8 mouse cellular contexts compared by ENCODE assay signal in genomic region chr17:34263811-34264371, GRCm38 (mm10). TPM values are rescaled to one million over a fixed set of nuclear protein-coding genes. Genes with fewer than 3 reads are reported as not detected.
DNase-seq lines count a peak whose midpoint lies in the region; ATAC-seq and TF ChIP-seq lines count a peak whose summit lies in the region.

No protein-coding gene starts in this region.

- no peaks in the 10 kb centered on the region for H3K27me3 ChIP-seq in testis, adult 2 months (ENCODE audit: control insufficient read depth, insufficient read depth, low read length)
- H3K27me3 ChIP-seq in hindbrain, embryonic 10.5 days (ENCODE audit: insufficient read depth, poor library complexity, severe bottlenecking) = peaks cover 51% of the 10 kb centered on the region
- peaks cover 56% of the 10 kb centered on the region for H3K27me3 ChIP-seq in liver, embryonic 13.5 days
- H3K27me3 ChIP-seq in neural tube, embryonic 12.5 days (replicated peaks) = peaks cover 16% of the 10 kb centered on the region

- intact Hi-C loops in gastrocnemius, postnatal 36 days (cut with DNase I) = no loop called here

- TF ChIP-seq POLR2A in testis, adult 2 months (IDR thresholded peaks at IDR 0.05; ENCODE audit: control insufficient read depth, low read depth, low read length) = no peak

- peaks cover 14% of the 10 kb centered on the region for H3K4me1 ChIP-seq in testis, adult 2 months (ENCODE audit: control insufficient read depth, insufficient read depth, low read length)
- peaks cover 28% of the 10 kb centered on the region for H3K4me1 ChIP-seq in hindbrain, embryonic 10.5 days (replicated peaks)
- peaks cover 20% of the 10 kb centered on the region for H3K4me1 ChIP-seq in liver, embryonic 13.5 days (replicated peaks)
- H3K4me1 ChIP-seq in neural tube, embryonic 12.5 days = peaks cover 20% of the 10 kb centered on the region

- no peak for ATAC-seq in liver, embryonic 13.5 days (ENCODE audit: low read depth)
- no peak for ATAC-seq in neural tube, embryonic 12.5 days (ENCODE audit: low FRiP score, low read depth)

- H3K4me2 ChIP-seq in liver, embryonic 13.5 days = peak overlapping the region; percentile 82
- peak overlapping the region; percentile 98 for H3K4me2 ChIP-seq in neural tube, embryonic 12.5 days (replicated peaks)

- WGBS in hindbrain, embryonic 10.5 days = 3% methylated on average over 14 of the region's 14 CpGs
- 6% methylated on average over 14 of the region's 14 CpGs for WGBS in liver, embryonic 13.5 days (ENCODE audit: insufficient replicate concordance)
- 5% methylated on average over 14 of the region's 14 CpGs for WGBS in neural tube, embryonic 12.5 days

- no peak overlapping the region for H3K9ac ChIP-seq in liver, embryonic 13.5 days
- no peak overlapping the region for H3K9ac ChIP-seq in neural tube, embryonic 12.5 days

- DNase-seq in testis, postnatal 10 days (ENCODE audit: low spot score) = no peak
- DNase-seq in hindbrain, embryonic 10.5 days (ENCODE audit: low spot score) = peak; percentile 44
- DNase-seq in liver, embryonic 13.5 days = peak; percentile 36
- DNase-seq in adrenal gland, postnatal 25 days = no peak
- DNase-seq in gastrocnemius, postnatal 4 days (ENCODE audit: low spot score in 2 of 2) = no peak
- no peak for DNase-seq in gastrocnemius, postnatal 36 days

- no peak for TF ChIP-seq CTCF in testis, adult 2 months (IDR thresholded peaks at IDR 0.05; ENCODE audit: control insufficient read depth, insufficient read depth, insufficient replicate concordance, low read depth, low read length)

- no peak overlapping the region for H3K27ac ChIP-seq in testis, adult 2 months (ENCODE audit: control insufficient read depth, insufficient read depth, low read depth, low read length)
- no peak overlapping the region for H3K27ac ChIP-seq in hindbrain, embryonic 10.5 days
- no peak overlapping the region for H3K27ac ChIP-seq in liver, embryonic 13.5 days
- H3K27ac ChIP-seq in neural tube, embryonic 12.5 days = no peak overlapping the region

- H3K4me3 ChIP-seq in testis, adult 2 months (ENCODE audit: control insufficient read depth, low read depth, low read length) = peak overlapping the region; percentile 75
- H3K4me3 ChIP-seq in hindbrain, embryonic 10.5 days = peak overlapping the region; percentile 65
- H3K4me3 ChIP-seq in liver, embryonic 13.5 days (replicated peaks) = peak overlapping the region; percentile 59
- H3K4me3 ChIP-seq in neural tube, embryonic 12.5 days = peak overlapping the region; percentile 51

- no peaks in the 10 kb centered on the region for H3K9me3 ChIP-seq in hindbrain, embryonic 10.5 days
- H3K9me3 ChIP-seq in liver, embryonic 13.5 days (replicated peaks) = no peaks in the 10 kb centered on the region
- H3K9me3 ChIP-seq in neural tube, embryonic 12.5 days = no peaks in the 10 kb centered on the region

- H3K36me3 ChIP-seq in testis, adult 2 months (ENCODE audit: control insufficient read depth, insufficient read depth, low read length) = no peaks in the 10 kb centered on the region
- no peaks in the 10 kb centered on the region for H3K36me3 ChIP-seq in hindbrain, embryonic 10.5 days
- no peaks in the 10 kb centered on the region for H3K36me3 ChIP-seq in liver, embryonic 13.5 days
- H3K36me3 ChIP-seq in neural tube, embryonic 12.5 days = no peaks in the 10 kb centered on the region

RNA-seq across cellular contexts. Expression of gene H2-Ab1, which starts 6.4 kb away (rescaled TPM):
- 31.1 and 36.4 TPM in 2 replicates for polyA plus RNA-seq in testis, adult 2 months (2012; rRNA removed)
- 4.7 and 5.3 TPM in 2 replicates for polyA plus RNA-seq in hindbrain, embryonic 10.5 days (2016; fragmentation: Nextera tagmentation; extraction: Ambion mirVana)
- polyA plus RNA-seq in liver, embryonic 13.5 days (2015; fragmentation: Nextera tagmentation; extraction: Ambion mirVana) = 2.2 and 2.3 TPM in 2 replicates
- 1.6 and 2.2 TPM in 2 replicates for polyA plus RNA-seq in neural tube, embryonic 12.5 days (2016; fragmentation: Nextera tagmentation; extraction: Ambion mirVana)
- 15.5 and 17.0 TPM in 2 replicates for total RNA-seq in adrenal gland, postnatal 25 days (2021)
- total RNA-seq in gastrocnemius, postnatal 4 days (2021) = 1 to 10 TPM; 2.1 to 2.9 TPM
- 1 to 10 TPM; 5.7 to 6.6 TPM for total RNA-seq in gastrocnemius, postnatal 36 days (2021)

RNA-seq across cellular contexts. Expression of gene H2-Aa, which starts 23.7 kb away (rescaled TPM):
- 10.1 and 11.6 TPM in 2 replicates for polyA plus RNA-seq in testis, adult 2 months (2012; rRNA removed)
- not detected in 2 replicates for polyA plus RNA-seq in hindbrain, embryonic 10.5 days (2016; fragmentation: Nextera tagmentation; extraction: Ambion mirVana)
- polyA plus RNA-seq in liver, embryonic 13.5 days (2015; fragmentation: Nextera tagmentation; extraction: Ambion mirVana) = 0.96 TPM in 2 replicates
- polyA plus RNA-seq in neural tube, embryonic 12.5 days (2016; fragmentation: Nextera tagmentation; extraction: Ambion mirVana) = 0.16 TPM in 1 of 2 replicates, not detected in the other
- 14.2 and 19.2 TPM in 2 replicates for total RNA-seq in adrenal gland, postnatal 25 days (2021)
- 1 to 10 TPM; 2.1 to 3.1 TPM for total RNA-seq in gastrocnemius, postnatal 4 days (2021)
- total RNA-seq in gastrocnemius, postnatal 36 days (2021) = 1 to 10 TPM; 6.0 to 6.9 TPM

RNA-seq across cellular contexts. Expression of gene H2-Ob, which starts 25.2 kb away (rescaled TPM):
- polyA plus RNA-seq in testis, adult 2 months (2012; rRNA removed) = 0.06 and 0.16 TPM in 2 replicates
- polyA plus RNA-seq in hindbrain, embryonic 10.5 days (2016; fragmentation: Nextera tagmentation; extraction: Ambion mirVana) = 0.24 TPM in 1 of 2 replicates, not detected in the other
- polyA plus RNA-seq in liver, embryonic 13.5 days (2015; fragmentation: Nextera tagmentation; extraction: Ambion mirVana) = 0.08 TPM in 1 of 2 replicates, not detected in the other
- polyA plus RNA-seq in neural tube, embryonic 12.5 days (2016; fragmentation: Nextera tagmentation; extraction: Ambion mirVana) = not detected in 2 replicates
- 0.43 TPM in 1 of 2 replicates, not detected in the other for total RNA-seq in adrenal gland, postnatal 25 days (2021)
- under 1 TPM in 1 of 2 experiments, not detected in 1; 0.39 TPM for total RNA-seq in gastrocnemius, postnatal 4 days (2021)
- under 1 TPM in 1 of 2 experiments, not detected in 1; 0.27 TPM for total RNA-seq in gastrocnemius, postnatal 36 days (2021)

RNA-seq across cellular contexts. Expression of gene H2-Eb1, which starts 41.8 kb away (rescaled TPM):
- 5.6 and 7.8 TPM in 2 replicates for polyA plus RNA-seq in testis, adult 2 months (2012; rRNA removed)
- polyA plus RNA-seq in hindbrain, embryonic 10.5 days (2016; fragmentation: Nextera tagmentation; extraction: Ambion mirVana) = 1.0 and 1.3 TPM in 2 replicates
- polyA plus RNA-seq in liver, embryonic 13.5 days (2015; fragmentation: Nextera tagmentation; extraction: Ambion mirVana) = 0.81 and 0.88 TPM in 2 replicates
- polyA plus RNA-seq in neural tube, embryonic 12.5 days (2016; fragmentation: Nextera tagmentation; extraction: Ambion mirVana) = 1.8 and 2.3 TPM in 2 replicates
- total RNA-seq in adrenal gland, postnatal 25 days (2021) = 14.0 and 18.1 TPM in 2 replicates
- total RNA-seq in gastrocnemius, postnatal 4 days (2021) = 1 to 10 TPM; 2.6 to 4.1 TPM
- 1 to 10 TPM; 6.8 to 7.0 TPM for total RNA-seq in gastrocnemius, postnatal 36 days (2021)

Comparison
In these comparisons a context has a peak if more than half of its experiments do, and no peak if none do; other contexts are left out.
1. DNase-seq: peak in hindbrain, embryonic 10.5 days (single experiment) and liver, embryonic 13.5 days (single experiment); none in testis, postnatal 10 days (single experiment), adrenal gland, postnatal 25 days (single experiment), gastrocnemius, postnatal 4 days (0 of 2) and gastrocnemius, postnatal 36 days (0 of 2).
2. Peak in every context shown above with its lines, with median percentiles within 50 percentile points of each other: H3K4me3 ChIP-seq.